9 mouse cellular contexts compared by ENCODE assay signal in genomic region chr2:71814016-71814415, GRCm38 (mm10). TPM values are rescaled to one million over a fixed set of nuclear protein-coding genes. Genes with fewer than 3 reads are reported as not detected.
DNase-seq lines count a peak whose midpoint lies in the region; ATAC-seq and TF ChIP-seq lines count a peak whose summit lies in the region.
"Had no signal": no experiment of that assay in that cellular context is flagged by ENCODE, and none has a peak within 500 bp of the region (broad histone marks: within the 10 kb centered on the region; RNA-seq: fewer than 3 reads in every experiment).

No protein-coding gene starts in this region.

- H3K36me3 ChIP-seq in intestine, postnatal 0 days (ENCODE audit: control insufficient read depth, insufficient read depth), result 0 out of 2 replicates have a peak, but pooled peaks cover 5% of the 10 kb centered on the region
- H3K36me3 ChIP-seq: hindbrain, embryonic 15.5 days had no signal

- H3K27ac ChIP-seq in bone marrow macrophage, adult 2 months (ENCODE audit: insufficient read depth, low read depth, low read length), result peak overlapping the region; percentile 56
- H3K27ac ChIP-seq in intestine, postnatal 0 days (ENCODE audit: low read depth, low read length), result peak overlapping the region; percentile 86
- H3K27ac ChIP-seq: hindbrain, embryonic 15.5 days had no signal

- no peaks in the 10 kb centered on the region for H3K27me3 ChIP-seq in intestine, postnatal 0 days (replicated peaks; ENCODE audit: control insufficient read depth, insufficient read depth, low read length)
- H3K27me3 ChIP-seq: hindbrain, embryonic 15.5 days had no signal

- ATAC-seq in intestine, postnatal 0 days, result peak; percentile 82

- H3K9me3 ChIP-seq in intestine, postnatal 0 days (ENCODE audit: control insufficient read depth), result no peaks in the 10 kb centered on the region
- H3K9me3 ChIP-seq: hindbrain, embryonic 15.5 days had no signal

- peak; percentile 51 for DNase-seq in adrenal gland, postnatal 14 days
- no peak for DNase-seq in adrenal gland, postnatal 10 days
- peak; percentile 79 for DNase-seq in lung, postnatal 25 days (ENCODE audit: low spot score)
- peak; percentile 16 for DNase-seq in telencephalon, adult 2 months (ENCODE audit: low read depth, low spot score)
- no peak for DNase-seq in cerebellum, postnatal 10 days
- no peak for DNase-seq in embryo, embryonic 11 days

- TF ChIP-seq CTCF in bone marrow macrophage, adult 2 months (IDR thresholded peaks at IDR 0.05; ENCODE audit: low read depth, low read length), result no peak
- no peak for TF ChIP-seq CTCF in intestine, postnatal 0 days (IDR thresholded peaks at IDR 0.05; ENCODE audit: low read depth)

- no peak for TF ChIP-seq POLR2A in bone marrow macrophage, adult 2 months (IDR thresholded peaks at IDR 0.05; ENCODE audit: borderline replicate concordance, low read depth, low read length)

- H3K4me2 ChIP-seq in intestine, postnatal 0 days (replicated peaks; ENCODE audit: low read depth), result peak overlapping the region; percentile 49
- H3K4me2 ChIP-seq: hindbrain, embryonic 15.5 days had no signal

- WGBS in intestine, postnatal 0 days, result 12% methylated on average over 3 of the region's 3 CpGs

- no peak overlapping the region for H3K9ac ChIP-seq in intestine, postnatal 0 days (ENCODE audit: low read depth, low read length)
- H3K9ac ChIP-seq: hindbrain, embryonic 15.5 days had no signal

- no peak overlapping the region for H3K4me3 ChIP-seq in bone marrow macrophage, adult 2 months (ENCODE audit: insufficient read depth, low read length)
- H3K4me3 ChIP-seq in intestine, postnatal 0 days (ENCODE audit: low read depth, low read length), result no peak overlapping the region
- H3K4me3 ChIP-seq: hindbrain, embryonic 15.5 days had no signal

- peaks cover 55% of the 10 kb centered on the region for H3K4me1 ChIP-seq in bone marrow macrophage, adult 2 months (ENCODE audit: control insufficient read depth, insufficient read depth, low read length)
- H3K4me1 ChIP-seq in intestine, postnatal 0 days (replicated peaks; ENCODE audit: control insufficient read depth, insufficient read depth, low read length), result peaks cover 20% of the 10 kb centered on the region; the same call in 1 of the 2 replicates

RNA-seq across cellular contexts. Expression of gene Pdk1, which starts 59.0 kb away (rescaled TPM):
- total RNA-seq in adrenal gland, postnatal 14 days (2021), result 37.5 and 55.5 TPM in 2 replicates
- total RNA-seq in adrenal gland, postnatal 10 days (2021), result 10 to 100 TPM; 66.4 to 80.4 TPM
- 33.2 and 36.2 TPM in 2 replicates for polyA plus RNA-seq in bone marrow macrophage, adult 2 months (2012; ENCODE audit: insufficient read depth, insufficient read length, missing spikeins)
- polyA plus RNA-seq in intestine, postnatal 0 days (2015; fragmentation: Nextera tagmentation; extraction: Ambion mirVana), result 14.3 and 16.4 TPM in 2 replicates

Comparison
In these comparisons a context has a peak if more than half of its experiments do, and no peak if none do; other contexts are left out.
1. DNase-seq: peak in adrenal gland, postnatal 14 days (single experiment), lung, postnatal 25 days (single experiment) and telencephalon, adult 2 months (single experiment); none in adrenal gland, postnatal 10 days (single experiment), cerebellum, postnatal 10 days (0 of 2) and embryo, embryonic 11 days (single experiment).